Mouse (Mus musculus) lung, postnatal 0 days (tissue): ENCODE measurements around the gene Cdc14a.

Source experiments
- CTCF ChIP-seq: IDR thresholded peaks from 2 replicates; pipeline ENCODE4 v1.5.1; 2016; ENCODE audit warnings: antibody characterized with exemption, mild to moderate bottlenecking
- EP300 ChIP-seq: IDR thresholded peaks from 2 replicates; pipeline ENCODE4 v1.6.1; 2016; ENCODE audit warnings: antibody characterized with exemption, mild to moderate bottlenecking, control low read depth

GRCm38 (mm10) chr3:116397341-116397740 lies 26.5 kb downstream of the Cdc14a start:
- TF ChIP-seq CTCF (no peak), EP300 (no peak)
